Mouse (Mus musculus) cerebellum, adult 2 months (tissue): Measurements from ENCODE around the gene Zfp385c.

Experiments
- CTCF ChIP-seq: fragments of 200-500 bp; IDR thresholded peaks from 2 replicates; pipeline ENCODE4 v1.5.1; 2011; ENCODE audit warnings: low read depth, mild to moderate bottlenecking, control low read depth, low read length, moderate library complexity, borderline replicate concordance; ENCODE audit not compliant: insufficient read depth
- POLR2A ChIP-seq: fragments of 200-500 bp; IDR thresholded peaks from 2 replicates; pipeline ENCODE4 v1.6.1; 2011; ENCODE audit warnings: low read length, control low read depth, borderline replicate concordance; ENCODE audit not compliant: insufficient read depth

GRCm38 (mm10) chr11:100690389-100690788, 1.9 kb downstream of the Zfp385c start:
- no peak for TF ChIP-seq POLR2A
- TF ChIP-seq CTCF, result no peak
